Mouse (Mus musculus) urinary bladder, postnatal 14 days (tissue): ENCODE measurements around the gene Cdh4.

Experiments used
- DNase-seq: peaks from one replicate; pipeline ENCODE4 v3.0.0; 2021; ENCODE audit warnings: low spot score

Cdh4 gene

GRCm38 (mm10) chr2:179598886-179599285, 156.7 kb downstream of the Cdh4 start:
- DNase-seq = no peak

GRCm38 (mm10) chr2:179599886-179600285, 157.7 kb downstream of the Cdh4 start:
- no peak for DNase-seq

- no peak for DNase-seq
These were observed 158.1 kb downstream of the Cdh4 start for GRCm38 (mm10) chr2:179600347-179600746.

- no peak for DNase-seq
These were observed 158.9 kb downstream of the Cdh4 start for GRCm38 (mm10) chr2:179601167-179601566.

- DNase-seq = no peak
These were observed 162.5 kb downstream of the Cdh4 start for GRCm38 (mm10) chr2:179604746-179605145.

GRCm38 (mm10) chr2:179605255-179605654, 163.0 kb downstream of the Cdh4 start:
- DNase-seq = no peak

GRCm38 (mm10) chr2:179606341-179606740, 164.1 kb downstream of the Cdh4 start:
- DNase-seq = no peak

- DNase-seq = peak; percentile 19
These were observed 173.7 kb downstream of the Cdh4 start for GRCm38 (mm10) chr2:179615906-179616305.

- DNase-seq = no peak
These were observed 181.6 kb downstream of the Cdh4 start for GRCm38 (mm10) chr2:179623643-179624473.

- no peak for DNase-seq
These were observed 185.3 kb downstream of the Cdh4 start for GRCm38 (mm10) chr2:179627563-179627962.

- no peak for DNase-seq
These were observed 188.5 kb downstream of the Cdh4 start for GRCm38 (mm10) chr2:179630720-179631119.

- DNase-seq = no peak
These were observed 198.5 kb downstream of the Cdh4 start for GRCm38 (mm10) chr2:179640576-179641301.

- DNase-seq = no peak
These were observed 206.5 kb downstream of the Cdh4 start for GRCm38 (mm10) chr2:179648573-179649263.

- DNase-seq = no peak
These were observed 207.1 kb downstream of the Cdh4 start for GRCm38 (mm10) chr2:179649370-179649769.

GRCm38 (mm10) chr2:179650168-179650567, 207.9 kb downstream of the Cdh4 start:
- DNase-seq = no peak

GRCm38 (mm10) chr2:179655506-179655905, 213.3 kb downstream of the Cdh4 start:
- DNase-seq = no peak

GRCm38 (mm10) chr2:179659254-179659653, 217.0 kb downstream of the Cdh4 start:
- DNase-seq = no peak

GRCm38 (mm10) chr2:179661998-179662714, 219.9 kb downstream of the Cdh4 start:
- DNase-seq = no peak

GRCm38 (mm10) chr2:179662739-179663138, 220.5 kb downstream of the Cdh4 start:
- DNase-seq = no peak

GRCm38 (mm10) chr2:179663652-179664051, 221.4 kb downstream of the Cdh4 start:
- no peak for DNase-seq

GRCm38 (mm10) chr2:179664171-179664608, 222.0 kb downstream of the Cdh4 start:
- DNase-seq = no peak

- DNase-seq = no peak
These were observed 228.5 kb downstream of the Cdh4 start for GRCm38 (mm10) chr2:179670689-179671088.
